Mouse (Mus musculus) CD4-positive, CD25-positive, alpha-beta regulatory T cell, adult 9 weeks (primary cell): ENCODE data around the gene Clec2e. TPM values are rescaled to one million over a fixed set of nuclear protein-coding genes. Genes with fewer than 3 reads are reported as not detected.

Source experiments
- polyA plus RNA-seq: library from polyadenylated mRNA; unstranded; fragments of 100-300 nt; shearing (Covaris generic); gene quantifications from one replicate; pipeline ENCODE4 v1.2.1, GENCODE M21; 2017

Clec2e gene
- not detected for polyA plus RNA-seq

DNA sequence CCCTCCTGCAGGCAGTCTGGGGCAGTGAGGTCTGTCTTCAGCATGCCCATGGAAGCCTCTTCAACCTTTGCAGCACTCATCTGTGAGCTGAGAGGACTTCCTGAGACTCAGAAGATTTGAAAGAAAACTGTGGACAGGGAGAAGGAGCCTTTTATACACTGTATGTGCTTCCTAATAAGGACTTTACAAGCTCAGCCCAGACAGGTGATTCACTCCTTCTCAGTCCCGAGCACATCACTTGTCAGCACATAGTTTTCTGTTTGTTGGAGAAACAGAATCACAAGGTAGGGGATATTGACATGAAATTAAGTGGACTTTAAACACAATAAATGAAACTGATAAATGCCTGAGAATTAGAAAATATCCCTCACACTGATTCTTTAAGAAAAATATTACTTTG lies at the start of gene Clec2e:
Gene Clec2e (minus strand): TSS at position 120 of the 400 bp plus-strand sequence.

GRCm38 (mm10) chr6:129045601-129046000 lies 55.1 kb downstream of the Clec2e start, which contains the start of gene Klrb1f:
TSS of gene Klrb1f (plus strand) at chr6:129045901.

Other genes starting within 250 kb of the Clec2e start
- 130 TPM for gene Clec2i, start 213.3 kb downstream of the Clec2e start, polyA plus RNA-seq
- 3.7 TPM for gene BC035044, start 209.8 kb downstream of the Clec2e start, polyA plus RNA-seq
- not detected for gene Clec2g, start 166.5 kb downstream of the Clec2e start, polyA plus RNA-seq
- gene Klrb1f, start 55.0 kb downstream of the Clec2e start, polyA plus RNA-seq: 8.2 TPM
- 28.9 TPM for gene Clec2d, start 79.7 kb upstream of the Clec2e start, polyA plus RNA-seq
- gene Cd69, start 174.5 kb upstream of the Clec2e start, polyA plus RNA-seq: 195 TPM
- gene 4922502D21Rik, start 230.9 kb upstream of the Clec2e start, polyA plus RNA-seq: not detected
- gene Clec12a, start 241.8 kb upstream of the Clec2e start, polyA plus RNA-seq: 0.25 TPM